Mouse (Mus musculus) forebrain, embryonic 13.5 days (tissue): ENCODE measurements around the gene Pkn2. TPM values are rescaled to one million over a fixed set of nuclear protein-coding genes. Genes with fewer than 3 reads are reported as not detected.

Experiments used
- ATAC-seq: fragments of 200-750 bp; cut with Nextera tagmentation; 2 replicates; pipeline ENCODE4 v1.8.0; 2017
- H3K27ac ChIP-seq: fragments of 300-500 bp; sonication (generic); 2 replicates; pipeline ENCODE4 v1.5.1; 2015; ENCODE audit warnings: inconsistent platforms, mild to moderate bottlenecking, moderate library complexity
- H3K27me3 ChIP-seq: fragments of 300-500 bp; sonication (generic); 2 replicates; pipeline ENCODE4 v1.6.1; 2015; ENCODE audit warnings: mild to moderate bottlenecking, inconsistent platforms
- H3K36me3 ChIP-seq: fragments of 300-500 bp; sonication (generic); 2 replicates; pipeline ENCODE4 v1.6.1; 2015; ENCODE audit warnings: mild to moderate bottlenecking, inconsistent platforms; ENCODE audit not compliant: poor library complexity, severe bottlenecking
- H3K4me1 ChIP-seq: fragments of 300-500 bp; sonication (generic); 2 replicates; pipeline ENCODE4 v1.6.1; 2015; ENCODE audit warnings: inconsistent platforms
- H3K4me2 ChIP-seq: fragments of 300-500 bp; sonication (generic); 2 replicates; pipeline ENCODE4 v1.6.1; 2015; ENCODE audit warnings: inconsistent platforms, mild to moderate bottlenecking, moderate library complexity
- H3K4me3 ChIP-seq: fragments of 300-500 bp; sonication (generic); 2 replicates; pipeline ENCODE4 v1.5.1; 2015; ENCODE audit warnings: mild to moderate bottlenecking, inconsistent platforms
- H3K9ac ChIP-seq: fragments of 300-500 bp; sonication (generic); 2 replicates; pipeline ENCODE4 v1.6.1; 2015; ENCODE audit warnings: mild to moderate bottlenecking, inconsistent platforms
- H3K9me3 ChIP-seq: fragments of 300-500 bp; sonication (generic); replicated peaks from 2 replicates; pipeline ENCODE4 v1.6.1; 2016; ENCODE audit warnings: inconsistent platforms
- WGBS: fragments of 180-500 bp; shearing (Covaris S2); methylation state at CpG from one replicate; pipeline ENCODE4 v1.1.7; 2015; 5-methylcytosine and 5-hydroxymethylcytosine counted together
- polyA plus RNA-seq: library from polyadenylated mRNA; unstranded; fragments of >200 nt; fragmentation: Nextera tagmentation; extraction: Ambion mirVana; gene quantifications from 2 replicates; pipeline ENCODE4 v1.2.1, GENCODE M21; 2015

Gene Pkn2
- polyA plus RNA-seq, 1 experiment from 2014 or later = 43.1 TPM

DNA sequence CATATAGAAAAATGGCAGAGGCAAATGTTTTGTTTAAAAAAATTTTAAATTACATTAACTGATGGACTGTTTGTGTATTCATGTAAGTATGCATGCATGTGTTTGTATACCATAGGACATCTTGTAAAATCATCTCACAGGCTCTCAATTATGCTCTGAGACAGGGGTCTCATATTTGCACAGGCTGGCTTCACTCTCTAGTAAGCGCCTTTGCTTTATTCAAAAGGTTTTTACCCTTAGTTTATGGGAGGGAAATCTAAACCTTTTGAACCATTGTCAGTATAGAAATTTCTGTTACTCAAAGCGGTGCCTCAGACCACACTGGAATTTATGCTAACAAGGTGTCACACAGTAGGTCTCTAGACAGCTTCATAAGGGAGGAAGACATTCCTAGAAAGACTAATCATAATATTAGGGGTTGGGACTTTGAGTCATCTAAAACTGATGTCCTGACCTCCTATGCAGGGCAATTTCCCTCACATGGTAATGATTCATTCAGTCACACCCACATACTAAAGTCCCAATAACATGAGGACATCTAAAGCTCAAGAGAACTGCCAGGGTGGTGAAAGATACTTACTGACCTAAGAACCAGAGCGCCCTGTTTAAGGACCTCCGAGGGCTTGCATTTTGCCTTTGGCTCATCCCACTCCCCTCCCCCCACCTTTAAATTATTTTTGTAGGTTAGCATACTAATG is 55.2 kb downstream of the Pkn2 start:
- Histone ChIP-seq H3K4me3 (no peak overlapping the region), H3K9ac (no peak overlapping the region), H3K36me3 (peaks cover 38% of the 10 kb centered on the region), H3K27ac (no peak overlapping the region), H3K9me3 (no peaks in the 10 kb centered on the region), H3K4me2 (no peak overlapping the region), H3K27me3 (no peaks in the 10 kb centered on the region), H3K4me1 (no peaks in the 10 kb centered on the region)
- 88% methylated on average over 4 of the region's 4 CpGs for WGBS
- no peak for ATAC-seq

DNA sequence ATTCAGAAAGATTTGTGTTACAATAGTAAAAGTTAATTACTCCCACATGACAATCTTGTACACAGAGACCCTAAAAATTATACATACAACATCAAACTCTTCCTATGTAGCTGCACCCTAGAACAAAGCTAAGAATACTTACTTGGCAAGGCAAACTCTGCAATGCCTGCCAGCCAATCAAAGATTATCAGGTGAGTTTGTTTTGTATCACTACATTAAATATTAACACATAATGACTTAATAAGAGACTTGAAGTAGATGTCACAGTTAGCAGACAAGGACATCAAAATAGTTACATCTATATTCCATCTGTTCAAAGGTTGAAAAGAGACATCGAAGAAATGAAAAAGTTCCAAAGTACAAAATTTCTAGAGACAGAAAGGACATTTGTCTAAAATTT is 58.2 kb downstream of the Pkn2 start:
- no peak overlapping the region for H3K4me2 ChIP-seq
- H3K4me1 ChIP-seq = no peaks in the 10 kb centered on the region
- no peaks in the 10 kb centered on the region for H3K9me3 ChIP-seq
- H3K27ac ChIP-seq = no peak overlapping the region
- no peaks in the 10 kb centered on the region for H3K27me3 ChIP-seq
- no peak overlapping the region for H3K4me3 ChIP-seq
- H3K9ac ChIP-seq = no peak overlapping the region
- peaks cover 41% of the 10 kb centered on the region for H3K36me3 ChIP-seq
- WGBS = 88% methylated on average over 1 of the region's 1 CpGs
- ATAC-seq = no peak

DNA sequence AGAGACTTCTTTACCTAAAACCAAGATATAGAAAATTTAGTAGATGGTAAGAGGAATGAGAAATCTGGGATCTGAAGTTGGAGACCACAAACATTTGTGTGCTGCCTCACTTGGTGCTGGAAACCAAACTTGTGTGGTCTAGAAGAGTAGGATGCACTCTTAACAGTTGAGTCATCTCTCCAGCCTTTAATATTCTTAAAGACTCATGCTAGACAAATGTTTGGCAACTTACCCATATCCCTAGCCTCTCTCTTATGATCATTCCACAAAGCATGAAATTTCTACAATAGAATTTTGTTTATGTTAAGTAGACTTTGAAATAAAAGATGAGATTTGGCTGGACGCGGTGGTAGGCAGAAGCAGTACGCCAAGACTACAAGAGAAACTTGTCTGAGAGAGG is 64.3 kb downstream of the Pkn2 start:
- Histone ChIP-seq H3K36me3 (peaks cover 35% of the 10 kb centered on the region), H3K9ac (no peak overlapping the region), H3K9me3 (no peaks in the 10 kb centered on the region), H3K4me2 (no peak overlapping the region), H3K27me3 (no peaks in the 10 kb centered on the region), H3K27ac (no peak overlapping the region), H3K4me3 (no peak overlapping the region), H3K4me1 (no peaks in the 10 kb centered on the region)
- no peak for ATAC-seq
- 99% methylated on average over 3 of the region's 3 CpGs for WGBS

DNA sequence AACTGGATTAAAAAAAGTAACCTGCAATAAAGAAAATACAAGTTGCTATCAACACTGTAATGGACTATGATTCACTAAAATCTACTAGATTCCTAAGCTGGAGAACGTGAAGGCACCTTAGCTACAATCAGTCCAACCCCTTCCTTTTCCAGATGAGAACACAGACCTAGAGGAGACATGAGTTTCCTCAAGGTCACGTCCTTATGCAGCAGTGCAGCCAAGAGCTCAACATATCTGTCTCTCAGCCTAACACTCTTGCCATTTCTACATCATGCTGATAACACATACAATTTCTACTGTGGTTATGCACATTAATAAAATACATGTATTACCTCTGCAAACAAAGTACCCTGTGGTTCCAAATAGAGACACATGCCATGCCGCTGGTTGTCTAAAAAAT is 70.2 kb downstream of the Pkn2 start:
- ATAC-seq = no peak
- peaks cover 40% of the 10 kb centered on the region for H3K36me3 ChIP-seq
- H3K9ac ChIP-seq = no peak overlapping the region
- no peaks in the 10 kb centered on the region for H3K4me1 ChIP-seq
- H3K4me2 ChIP-seq = no peak overlapping the region
- no peak overlapping the region for H3K27ac ChIP-seq
- H3K27me3 ChIP-seq = no peaks in the 10 kb centered on the region
- no peak overlapping the region for H3K4me3 ChIP-seq
- no peaks in the 10 kb centered on the region for H3K9me3 ChIP-seq
- 94% methylated on average over 3 of the region's 3 CpGs for WGBS

DNA sequence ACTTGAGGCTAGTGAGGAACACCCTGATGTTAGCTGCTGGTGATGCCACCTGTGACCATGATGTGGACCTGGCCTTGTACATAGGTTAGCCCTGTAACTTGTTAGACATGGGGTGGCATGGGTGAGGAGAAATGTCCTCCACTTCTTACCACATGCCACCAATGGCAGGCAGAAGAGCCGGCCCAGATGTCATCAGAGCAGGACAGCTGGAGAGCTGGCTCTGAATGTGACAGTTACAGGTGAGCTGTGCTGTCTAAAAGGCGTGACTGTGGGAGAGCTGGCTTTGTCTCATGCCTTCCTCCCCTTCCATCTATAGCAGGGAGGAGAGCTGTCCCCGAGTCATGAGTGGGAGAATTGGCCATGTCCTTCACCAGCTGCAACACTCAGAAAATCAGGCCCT is 86.2 kb downstream of the Pkn2 start:
- 93% methylated on average over 3 of the region's 3 CpGs for WGBS
- Histone ChIP-seq H3K9ac (no peak overlapping the region), H3K4me1 (no peaks in the 10 kb centered on the region), H3K4me3 (no peak overlapping the region), H3K9me3 (no peaks in the 10 kb centered on the region), H3K4me2 (no peak overlapping the region), H3K36me3 (peaks cover 69% of the 10 kb centered on the region), H3K27me3 (no peaks in the 10 kb centered on the region), H3K27ac (no peak overlapping the region)
- peak; percentile 27; the same call in 1 of the 2 replicates for ATAC-seq

DNA sequence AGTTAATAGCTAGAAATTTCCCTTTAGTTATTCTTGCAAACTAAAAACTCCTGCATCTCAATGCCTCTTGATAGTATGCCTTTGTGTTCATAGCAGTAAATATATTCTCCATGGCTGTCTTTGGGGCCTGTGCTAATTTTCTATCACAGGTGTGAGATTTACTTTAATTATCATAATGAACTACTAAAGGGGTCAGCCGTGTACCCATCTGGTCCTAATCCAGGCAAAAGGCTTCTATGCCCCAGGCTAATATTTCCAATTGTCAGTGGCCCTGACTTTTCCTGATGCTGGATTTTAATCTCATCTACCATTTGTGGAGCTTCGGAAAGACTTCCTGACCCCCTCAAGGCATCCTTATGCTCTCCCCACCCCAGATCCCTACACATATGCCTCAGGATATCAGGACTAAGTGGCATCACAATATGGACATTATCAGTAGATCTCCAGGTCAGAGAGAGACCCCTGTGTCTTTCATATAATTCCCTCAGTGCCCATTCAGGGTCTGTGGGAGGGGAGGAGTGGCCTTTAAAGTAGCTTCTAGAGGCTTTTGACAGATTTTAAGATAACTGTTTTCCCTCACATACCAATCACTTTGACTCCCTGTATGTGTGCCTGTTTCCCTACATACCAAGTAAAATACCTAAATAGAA is 95.3 kb downstream of the Pkn2 start:
- Histone ChIP-seq H3K36me3 (peaks cover 70% of the 10 kb centered on the region), H3K9ac (no peak overlapping the region), H3K4me1 (no peaks in the 10 kb centered on the region), H3K27me3 (no peaks in the 10 kb centered on the region), H3K9me3 (no peaks in the 10 kb centered on the region), H3K4me2 (no peak overlapping the region), H3K27ac (no peak overlapping the region), H3K4me3 (no peak overlapping the region)
- no peak for ATAC-seq
- 69% methylated on average over 2 of the region's 2 CpGs for WGBS

DNA sequence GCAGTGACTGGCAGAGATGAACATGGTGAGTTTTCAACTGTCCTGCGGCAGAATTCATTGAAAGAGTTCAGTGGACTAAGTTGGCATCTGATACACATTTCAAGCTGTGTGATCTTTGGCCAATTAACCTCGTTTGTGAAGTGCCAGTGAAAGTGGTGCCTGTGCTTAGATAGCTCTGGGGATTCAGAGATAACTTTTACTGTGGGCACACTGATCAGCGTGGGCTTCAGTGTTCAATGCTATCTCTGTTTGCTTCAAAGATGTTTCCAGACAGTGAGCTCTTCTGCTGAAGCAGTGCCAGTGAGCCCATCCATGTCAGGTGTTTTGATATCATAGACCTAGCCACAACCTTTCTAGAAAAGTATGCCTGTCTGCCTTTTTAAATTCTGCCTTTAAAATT is 104.6 kb downstream of the Pkn2 start:
- no peaks in the 10 kb centered on the region for H3K27me3 ChIP-seq
- H3K4me1 ChIP-seq = no peaks in the 10 kb centered on the region
- no peak overlapping the region for H3K4me2 ChIP-seq
- no peak overlapping the region for H3K27ac ChIP-seq
- H3K4me3 ChIP-seq = no peak overlapping the region
- no peak overlapping the region for H3K9ac ChIP-seq
- no peaks in the 10 kb centered on the region for H3K9me3 ChIP-seq
- WGBS = 78% methylated on average over 3 of the region's 3 CpGs
- ATAC-seq = no peak
- peaks cover 75% of the 10 kb centered on the region for H3K36me3 ChIP-seq

DNA sequence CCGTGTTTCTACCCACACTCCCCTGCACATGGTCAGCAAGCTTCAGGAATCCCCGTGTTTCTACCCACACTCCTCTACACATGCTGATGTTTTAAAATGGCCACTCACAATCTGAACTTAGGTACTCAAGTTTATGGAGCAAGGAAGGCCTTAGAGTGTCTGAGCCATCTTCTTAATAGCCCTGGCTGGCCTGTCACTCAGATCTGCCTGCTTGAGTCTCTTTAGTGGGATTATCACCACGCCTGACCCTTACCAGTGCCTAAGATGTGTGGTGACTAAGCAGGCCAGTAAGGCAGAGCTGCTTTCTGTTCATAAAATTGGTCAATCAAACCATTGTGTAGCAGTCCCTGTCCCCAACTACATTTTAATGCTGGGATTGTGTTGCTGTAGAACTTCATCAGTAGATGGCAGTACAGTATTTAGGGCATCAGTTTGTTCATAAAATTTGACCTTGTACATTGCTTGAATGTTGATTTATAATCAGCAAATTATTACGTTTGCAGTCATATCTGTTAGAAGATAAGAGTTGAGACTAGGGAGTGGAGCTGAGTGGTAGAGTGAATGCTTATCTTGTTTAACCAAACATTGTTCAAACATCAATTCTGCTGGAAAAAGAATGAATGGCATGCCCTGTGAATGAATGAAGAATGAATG is 108.1 kb downstream of the Pkn2 start:
- H3K4me2 ChIP-seq = no peak overlapping the region
- 86% methylated on average over 4 of the region's 4 CpGs for WGBS
- peaks cover 50% of the 10 kb centered on the region for H3K36me3 ChIP-seq

DNA sequence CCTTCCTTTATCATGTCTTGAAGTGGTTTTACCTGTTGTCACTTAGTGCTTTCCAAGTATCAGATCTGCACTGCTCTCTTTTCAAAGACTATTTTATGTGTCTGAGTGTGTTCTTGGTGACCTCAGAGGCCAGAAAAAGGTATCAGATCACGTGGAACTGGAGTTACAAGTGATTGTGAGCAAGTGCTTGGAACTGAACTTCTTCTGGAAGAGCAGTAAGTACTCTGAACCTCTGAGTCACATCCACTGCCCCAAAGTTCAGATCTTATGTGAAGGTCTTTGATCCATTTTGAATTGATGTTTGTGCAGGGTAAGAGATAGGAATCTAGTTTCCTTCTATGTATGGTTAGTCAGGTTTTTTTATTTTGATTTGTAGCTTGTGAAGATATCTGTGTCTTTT is 111.3 kb downstream of the Pkn2 start:
- Histone ChIP-seq H3K4me1 (peaks cover 16% of the 10 kb centered on the region), H3K27ac (no peak overlapping the region), H3K36me3 (peaks cover 31% of the 10 kb centered on the region), H3K4me2 (no peak overlapping the region), H3K9ac (no peak overlapping the region), H3K27me3 (no peaks in the 10 kb centered on the region), H3K4me3 (no peak overlapping the region), H3K9me3 (no peaks in the 10 kb centered on the region)
- WGBS = 72% methylated on average over 1 of the region's 1 CpGs
- ATAC-seq = no peak

More for the DNA sequence above, 108.1 kb downstream of the Pkn2 start:
- no peak overlapping the region for H3K27ac ChIP-seq
- H3K4me3 ChIP-seq = no peak overlapping the region
- no peaks in the 10 kb centered on the region for H3K9me3 ChIP-seq
- no peak for ATAC-seq
- no peak overlapping the region for H3K9ac ChIP-seq
- H3K27me3 ChIP-seq = no peaks in the 10 kb centered on the region
- H3K4me1 ChIP-seq = no peaks in the 10 kb centered on the region

DNA sequence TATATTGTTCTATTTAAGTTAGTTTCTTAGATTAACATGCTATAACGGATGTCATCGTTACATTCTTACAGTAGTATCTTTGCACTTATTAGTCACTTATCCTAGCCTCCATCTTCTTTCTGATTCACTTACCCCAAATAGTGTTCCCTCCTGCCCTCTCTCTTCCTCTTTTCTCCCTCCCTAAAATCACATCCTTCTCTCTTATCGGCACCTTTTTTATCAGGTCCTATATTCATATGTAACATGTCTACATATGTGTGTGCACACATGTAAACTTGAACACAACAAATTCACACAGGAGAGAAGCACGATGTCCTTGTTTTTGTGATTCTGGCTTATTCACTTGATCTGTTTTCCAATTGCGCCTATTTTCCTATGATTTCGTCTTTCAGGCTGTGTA is 113.3 kb downstream of the Pkn2 start:
- Histone ChIP-seq H3K9ac (no peak overlapping the region), H3K9me3 (no peaks in the 10 kb centered on the region), H3K36me3 (peaks cover 22% of the 10 kb centered on the region), H3K4me2 (no peak overlapping the region), H3K27ac (no peak overlapping the region), H3K4me3 (no peak overlapping the region), H3K27me3 (no peaks in the 10 kb centered on the region), H3K4me1 (peaks cover 16% of the 10 kb centered on the region)
- no peak for ATAC-seq
- 95% methylated on average over 6 of the region's 6 CpGs for WGBS

DNA sequence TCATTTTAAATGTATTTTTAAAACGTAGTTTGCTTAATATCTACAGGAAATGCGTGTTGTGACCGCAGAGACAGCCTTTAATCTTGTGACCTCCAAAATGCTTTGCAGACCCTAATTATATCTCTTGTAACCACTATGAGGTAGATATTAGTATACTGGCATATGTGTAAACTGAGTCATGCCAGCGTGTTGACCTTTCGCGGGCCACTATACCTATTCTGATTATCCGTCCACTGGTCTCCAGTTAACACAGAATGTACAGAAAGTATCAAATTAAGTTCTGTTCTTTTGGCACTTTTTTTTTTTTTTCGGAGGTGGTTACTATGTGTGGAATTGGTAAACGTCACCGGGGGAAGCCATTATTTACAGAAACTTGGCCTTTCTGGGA is 116.0 kb downstream of the Pkn2 start:
- H3K27ac ChIP-seq = no peak overlapping the region
- H3K9ac ChIP-seq = peak overlapping the region; percentile 91
- H3K27me3 ChIP-seq = no peaks in the 10 kb centered on the region
- H3K9me3 ChIP-seq = no peaks in the 10 kb centered on the region
- H3K4me3 ChIP-seq = peak overlapping the region; percentile 81
- H3K4me2 ChIP-seq = peak overlapping the region; percentile 65
- peaks cover 2% of the 10 kb centered on the region; the same call in 1 of the 2 replicates for H3K36me3 ChIP-seq
- peaks cover 16% of the 10 kb centered on the region for H3K4me1 ChIP-seq
- 23% methylated on average over 10 of the region's 10 CpGs for WGBS
- no peak for ATAC-seq

DNA sequence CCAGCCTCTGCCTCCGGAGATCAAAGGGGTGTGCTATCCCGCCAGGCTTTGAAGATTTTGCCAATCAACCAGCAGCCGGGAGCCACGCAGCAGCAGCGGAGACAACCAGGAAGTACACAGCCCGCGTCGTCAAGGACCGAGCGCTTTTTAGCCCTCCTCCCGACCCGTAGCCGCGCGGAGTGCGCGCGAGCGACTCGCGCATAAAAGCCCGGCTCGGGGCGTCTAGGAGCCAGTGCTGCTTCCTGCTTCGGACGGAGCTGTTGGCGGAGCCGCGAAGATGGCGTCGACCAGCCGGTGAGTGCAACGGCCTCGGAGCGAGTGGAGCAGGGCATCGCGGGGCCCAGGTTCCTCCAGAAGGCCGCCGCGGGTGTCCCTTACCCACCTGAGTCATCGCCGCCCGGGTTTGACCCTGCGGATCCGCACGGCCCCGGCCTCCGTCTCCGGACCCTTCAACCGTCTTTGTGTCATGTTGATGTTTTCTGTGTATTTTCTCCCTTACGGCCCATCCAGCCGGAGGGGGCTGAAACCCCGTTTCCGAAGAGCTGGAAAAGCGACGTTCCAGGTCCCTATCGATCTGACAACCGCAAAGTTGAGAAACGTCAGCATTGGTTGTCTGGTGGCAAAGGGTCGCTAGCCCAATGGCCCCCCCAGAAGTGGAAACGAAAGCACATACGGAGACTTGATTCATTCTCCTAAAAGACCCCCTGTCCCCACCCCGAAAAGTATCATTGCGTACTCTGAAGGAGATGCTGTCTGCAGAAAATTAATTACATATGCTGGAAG is 116.6 kb downstream of the Pkn2 start, which contains the start of gene Gtf2b:
Gene Gtf2b (plus strand): TSS at position 51 of the 783 bp plus-strand sequence.
- Histone ChIP-seq H3K27me3 (no peaks in the 10 kb centered on the region), H3K9ac (peak within 1 kb of the TSS; percentile 91), H3K9me3 (no peaks in the 10 kb centered on the region), H3K36me3 (peaks cover 2% of the 10 kb centered on the region; the same call in 1 of the 2 replicates), H3K4me2 (peak within 1 kb of the TSS; percentile 65), H3K4me3 (peak within 1 kb of the TSS; percentile 81), H3K27ac (peak within 1 kb of the TSS; percentile 82), H3K4me1 (peaks cover 16% of the 10 kb centered on the region)
- WGBS = under 1% methylated on average over 64 of the region's 64 CpGs
- ATAC-seq = peak; percentile 100
